ENCODE assay signal across 8 mouse cellular contexts in genomic region chr6:108184847-108185684, GRCm38 (mm10). TPM values are rescaled to one million over a fixed set of nuclear protein-coding genes. Genes with fewer than 3 reads are reported as not detected.
DNase-seq lines count a peak whose midpoint lies in the region; ATAC-seq and TF ChIP-seq lines count a peak whose summit lies in the region.

Gene Sumf1 (minus strand): TSS chr6:108185582.

- ATAC-seq in G1E (ENCODE audit: extremely low read depth, insufficient number of reproducible peaks, low FRiP score, poor library complexity, severe bottlenecking) = peak; percentile 88
- ATAC-seq in forebrain, embryonic 16.5 days = peak; percentile 97
- ATAC-seq in lung, embryonic 14.5 days (ENCODE audit: insufficient read depth) = peak; percentile 91

- H3K27me3 ChIP-seq in G1E (ENCODE audit: insufficient read depth, low read length) = peaks cover 10% of the 10 kb centered on the region
- no peaks in the 10 kb centered on the region for H3K27me3 ChIP-seq in forebrain, embryonic 16.5 days (replicated peaks; ENCODE audit: control insufficient read depth, insufficient read depth, low read length)
- no peaks in the 10 kb centered on the region for H3K27me3 ChIP-seq in lung, embryonic 14.5 days (ENCODE audit: insufficient read depth, low read length)
- no peaks in the 10 kb centered on the region for H3K27me3 ChIP-seq in thymus, adult 2 months (ENCODE audit: control insufficient read depth, insufficient read depth, low read length)

- WGBS in forebrain, embryonic 16.5 days = 4% methylated on average over 49 of the region's 49 CpGs
- WGBS in lung, embryonic 14.5 days = 3% methylated on average over 49 of the region's 49 CpGs
- 3% methylated on average over 49 of the region's 49 CpGs for WGBS in olfactory bulb, adult 2 months
- 6% methylated on average over 49 of the region's 49 CpGs for WGBS in thymus, adult 2 months

- no peak within 1 kb of the TSS for H3K27ac ChIP-seq in forebrain, embryonic 16.5 days (ENCODE audit: low read length)
- peak within 1 kb of the TSS; percentile 82 for H3K27ac ChIP-seq in layer of hippocampus, adult 2 months
- H3K27ac ChIP-seq in lung, embryonic 14.5 days (ENCODE audit: low read depth) = no peak within 1 kb of the TSS
- no peak within 1 kb of the TSS for H3K27ac ChIP-seq in olfactory bulb, adult 2 months (ENCODE audit: insufficient read depth, low read depth, low read length)
- no peak within 1 kb of the TSS for H3K27ac ChIP-seq in thymus, adult 2 months (ENCODE audit: control insufficient read depth, insufficient read depth, low read length)

- peak within 1 kb of the TSS; percentile 87 for H3K4me3 ChIP-seq in G1E (ENCODE audit: low read depth, low read length)
- H3K4me3 ChIP-seq in forebrain, embryonic 16.5 days (replicated peaks; ENCODE audit: low read length) = peak within 1 kb of the TSS; percentile 76
- H3K4me3 ChIP-seq in layer of hippocampus, adult 2 months = peak within 1 kb of the TSS; percentile 75
- peak within 1 kb of the TSS; percentile 87 for H3K4me3 ChIP-seq in lung, embryonic 14.5 days (ENCODE audit: low read depth, low read length)
- peak within 1 kb of the TSS; percentile 94 for H3K4me3 ChIP-seq in olfactory bulb, adult 2 months (ENCODE audit: insufficient read depth, low read depth, low read length)
- peak within 1 kb of the TSS; percentile 99 for H3K4me3 ChIP-seq in thymus, adult 2 months (ENCODE audit: control insufficient read depth, insufficient read depth, low read length)

- no peak for TF ChIP-seq CTCF in G1E (IDR thresholded peaks at IDR 0.05; ENCODE audit: low read depth, low read length)
- TF ChIP-seq CTCF in layer of hippocampus, adult 2 months (conservative IDR thresholded peaks at IDR 0.05) = no peak
- no peak for TF ChIP-seq CTCF in lung, embryonic 14.5 days (IDR thresholded peaks at IDR 0.05; ENCODE audit: low read depth)
- no peak for TF ChIP-seq CTCF in olfactory bulb, adult 2 months (IDR thresholded peaks at IDR 0.05; ENCODE audit: insufficient read depth, low read depth, low read length)
- 0 out of 2 replicates have a peak, but pooled peaks have one; percentile 19 for TF ChIP-seq CTCF in thymus, adult 2 months (IDR thresholded peaks at IDR 0.05; ENCODE audit: borderline replicate concordance, control insufficient read depth, extremely low read depth, insufficient read depth, low read length, poor library complexity)

- H3K4me2 ChIP-seq in forebrain, embryonic 16.5 days (ENCODE audit: low read length) = peak within 1 kb of the TSS; percentile 90
- H3K4me2 ChIP-seq in lung, embryonic 14.5 days = peak within 1 kb of the TSS; percentile 85

- H3K4me1 ChIP-seq in G1E (ENCODE audit: insufficient read depth, low read depth, low read length) = peaks cover 13% of the 10 kb centered on the region
- H3K4me1 ChIP-seq in forebrain, embryonic 16.5 days (replicated peaks; ENCODE audit: control insufficient read depth, insufficient read depth, low read length) = peaks cover 6% of the 10 kb centered on the region
- 0 out of 2 replicates have a peak, but pooled peaks cover 4% of the 10 kb centered on the region for H3K4me1 ChIP-seq in lung, embryonic 14.5 days (ENCODE audit: insufficient read depth)
- H3K4me1 ChIP-seq in olfactory bulb, adult 2 months (ENCODE audit: control insufficient read depth, insufficient read depth, low read length) = 0 out of 2 replicates have a peak, but pooled peaks cover 2% of the 10 kb centered on the region
- peaks cover 5% of the 10 kb centered on the region for H3K4me1 ChIP-seq in thymus, adult 2 months (replicated peaks; ENCODE audit: control insufficient read depth, insufficient read depth, low read length)

- peak; percentile 32; the same call in 1 of the 2 replicates for TF ChIP-seq POLR2A in olfactory bulb, adult 2 months (IDR thresholded peaks at IDR 0.05; ENCODE audit: insufficient read depth, low read depth, low read length)
- no peak for TF ChIP-seq POLR2A in thymus, adult 2 months (IDR thresholded peaks at IDR 0.05; ENCODE audit: control insufficient read depth, extremely low read depth, insufficient read depth, low read length, poor library complexity)

- peak; percentile 92 for DNase-seq in G1E (ENCODE audit: low spot score)
- peak; percentile 93 to 94 for DNase-seq in cerebellum, adult 18-20 months
- peak; percentile 88 to 92 for DNase-seq in heart, postnatal 36 days
- peak; percentile 86 for DNase-seq in layer of hippocampus, adult 2 months (ENCODE audit: low spot score in 2 of 2)
- DNase-seq in lung, embryonic 14.5 days = peak; percentile 97
- DNase-seq in thymus, adult 2 months = peak; percentile 92

- H3K9me3 ChIP-seq in G1E (replicated peaks) = no peaks in the 10 kb centered on the region
- H3K9me3 ChIP-seq in forebrain, embryonic 16.5 days (ENCODE audit: control insufficient read depth, low read length) = no peaks in the 10 kb centered on the region
- H3K9me3 ChIP-seq in lung, embryonic 14.5 days (ENCODE audit: low read depth, low read length) = no peaks in the 10 kb centered on the region

- intact Hi-C loops in heart, postnatal 36 days (cut with DNase I) = loop anchor here (1.0 kb wide), 1 partner anchor 27 kb away; no protein-coding TSS in a partner anchor

- peaks cover 14% of the 10 kb centered on the region for H3K36me3 ChIP-seq in G1E (replicated peaks)
- no peaks in the 10 kb centered on the region for H3K36me3 ChIP-seq in forebrain, embryonic 16.5 days (ENCODE audit: control insufficient read depth, insufficient read depth)
- H3K36me3 ChIP-seq in lung, embryonic 14.5 days (ENCODE audit: insufficient read depth) = no peaks in the 10 kb centered on the region
- H3K36me3 ChIP-seq in thymus, adult 2 months (ENCODE audit: control insufficient read depth, insufficient read depth, low read length) = no peaks in the 10 kb centered on the region

- H3K9ac ChIP-seq in forebrain, embryonic 16.5 days (replicated peaks; ENCODE audit: low read depth, low read length) = peak within 1 kb of the TSS; percentile 66
- peak within 1 kb of the TSS; percentile 66 for H3K9ac ChIP-seq in lung, embryonic 14.5 days

RNA-seq across cellular contexts. Expression of gene Sumf1, which starts in this region (rescaled TPM):
- total RNA-seq in G1E (2014; fragmentation: Nextera tagmentation) (13.7 and 16.0 TPM in 2 replicates), G1E (2017) (22.8 and 25.7 TPM in 2 replicates)
- 25.9 and 35.1 TPM in 2 replicates for polyA plus RNA-seq in G1E (2012)
- polyA plus RNA-seq in forebrain, embryonic 16.5 days (2015; fragmentation: Nextera tagmentation; extraction: Ambion mirVana) = 11.7 and 12.0 TPM in 2 replicates
- 10 to 100 TPM; 14.6 to 15.2 TPM for total RNA-seq in heart, postnatal 36 days (2021)
- total RNA-seq in layer of hippocampus, adult 2 months (2021) = 10 to 100 TPM; 20.6 to 21.9 TPM
- polyA plus RNA-seq in lung, embryonic 14.5 days (2014; fragmentation: Nextera tagmentation; extraction: Ambion mirVana) = 28.0 and 28.4 TPM in 2 replicates
- polyA plus RNA-seq in olfactory bulb, adult 2 months (2012; ENCODE audit: insufficient read depth, insufficient read length, low replicate concordance, missing spikeins) = not detected in 2 replicates
- 17.8 and 19.9 TPM in 2 replicates for polyA plus RNA-seq in thymus, adult 2 months (2012; rRNA removed)
